Mouse (Mus musculus) bone marrow, adult 2 months (tissue): Measurements from ENCODE around the gene Usp49.

Experiments
- CTCF ChIP-seq: fragments of 200-500 bp; IDR thresholded peaks from 2 replicates; pipeline ENCODE4 v1.5.1; 2011; ENCODE audit warnings: low read length, control low read depth; ENCODE audit not compliant: control insufficient read depth, insufficient read depth
- POLR2A ChIP-seq: fragments of 200-500 bp; IDR thresholded peaks from 2 replicates; pipeline ENCODE4 v1.6.1; 2011; ENCODE audit warnings: low read depth, mild to moderate bottlenecking, control low read depth, low read length, borderline replicate concordance; ENCODE audit not compliant: control insufficient read depth

- no peak for TF ChIP-seq CTCF
- TF ChIP-seq POLR2A: no peak
These were observed 39.4 kb upstream of the Usp49 start for GRCm38 (mm10) chr17:47591073-47591472.
